Mouse (Mus musculus): Measurements from ENCODE around the gene Gbp2.

DNA sequence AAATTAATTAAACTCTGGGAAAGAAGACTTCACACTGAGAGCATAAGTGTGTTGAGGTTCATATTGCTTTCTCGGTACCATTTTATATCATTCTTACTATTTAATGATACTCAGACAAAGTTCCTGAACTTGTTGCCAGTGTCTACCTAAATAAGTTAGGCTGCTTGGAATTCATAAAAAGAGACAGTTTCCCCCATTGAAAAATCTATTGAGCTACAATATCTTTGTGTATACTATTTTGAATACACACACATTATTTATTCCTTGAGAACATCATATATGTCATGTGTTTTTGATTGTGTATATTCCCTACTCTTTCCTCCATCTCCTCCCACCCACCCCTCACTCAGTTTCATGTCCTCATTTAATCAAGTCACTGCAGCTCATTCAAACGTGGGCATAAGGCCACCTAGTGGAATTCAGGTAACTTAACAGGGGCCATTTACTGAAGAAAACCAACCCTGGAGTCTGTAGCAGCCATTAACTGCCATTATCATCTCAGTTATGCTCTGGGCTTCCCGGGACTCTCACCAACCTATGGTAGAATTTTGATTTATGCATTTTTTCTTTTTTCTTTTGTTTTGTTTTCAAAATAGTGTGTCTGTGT, 657 bp downstream of the Gbp2 start:
- TF ChIP-seq CTCF (IDR thresholded peaks at IDR 0.05; ENCODE audit: low read depth, low read length) (no peak), POLR2A (IDR thresholded peaks at IDR 0.05; ENCODE audit: insufficient read depth, low read length) (no peak), EP300 (IDR thresholded peaks at IDR 0.05; ENCODE audit: insufficient read depth, low read depth, low read length) (no peak)

Data from ES-Bruce4 (cell line).